Mouse (Mus musculus): ENCODE data around the gene Rps23. TPM values are rescaled to one million over a fixed set of nuclear protein-coding genes. Genes with fewer than 3 reads are reported as not detected.

Rps23 gene
- polyA plus RNA-seq, 1 experiment from 2014 or later = 132 TPM

Other genes starting within 250 kb of the Rps23 start
- gene Atp6ap1l, start 17.6 kb upstream of the Rps23 start, polyA plus RNA-seq (2014; fragmentation: Nextera tagmentation; extraction: Ambion mirVana) = 0.47 and 0.49 TPM in 2 replicates

Data from neural tube, embryonic 14.5 days (tissue).